Comparison of ENCODE assay signal across 8 mouse cellular contexts in genomic region chr7:44850789-44851624, GRCm38 (mm10). TPM values are rescaled to one million over a fixed set of nuclear protein-coding genes. Genes with fewer than 3 reads are reported as not detected.
DNase-seq lines count a peak whose midpoint lies in the region; ATAC-seq lines count a peak whose summit lies in the region.

No protein-coding gene starts in this region.

- WGBS in kidney, embryonic 15.5 days: 75% methylated on average over 8 of the region's 8 CpGs
- 84% methylated on average over 8 of the region's 8 CpGs for WGBS in hindbrain, embryonic 13.5 days
- 82% methylated on average over 8 of the region's 8 CpGs for WGBS in midbrain, embryonic 16.5 days

- H3K27me3 ChIP-seq in kidney, embryonic 15.5 days: no peaks in the 10 kb centered on the region
- no peaks in the 10 kb centered on the region for H3K27me3 ChIP-seq in hindbrain, embryonic 13.5 days
- no peaks in the 10 kb centered on the region for H3K27me3 ChIP-seq in midbrain, embryonic 16.5 days (ENCODE audit: control insufficient read depth, insufficient read depth, low read depth, low read length)

- peak overlapping the region; percentile 79 for H3K4me3 ChIP-seq in kidney, embryonic 15.5 days (replicated peaks)
- H3K4me3 ChIP-seq in hindbrain, embryonic 13.5 days: peak overlapping the region; percentile 78
- H3K4me3 ChIP-seq in midbrain, embryonic 16.5 days (ENCODE audit: low read depth, low read length): peak overlapping the region; percentile 57

- peaks cover 29% of the 10 kb centered on the region for H3K36me3 ChIP-seq in kidney, embryonic 15.5 days
- H3K36me3 ChIP-seq in hindbrain, embryonic 13.5 days: peaks cover 27% of the 10 kb centered on the region
- peaks cover 10% of the 10 kb centered on the region for H3K36me3 ChIP-seq in midbrain, embryonic 16.5 days (ENCODE audit: control insufficient read depth, insufficient read depth, low read length)

- H3K4me2 ChIP-seq in kidney, embryonic 15.5 days: peak overlapping the region; percentile 78
- peak overlapping the region; percentile 86 for H3K4me2 ChIP-seq in hindbrain, embryonic 13.5 days
- peak overlapping the region; percentile 90 for H3K4me2 ChIP-seq in midbrain, embryonic 16.5 days (ENCODE audit: low read length)

- H3K27ac ChIP-seq in kidney, embryonic 15.5 days: peak overlapping the region; percentile 98
- H3K27ac ChIP-seq in hindbrain, embryonic 13.5 days: peak overlapping the region; percentile 98
- peak overlapping the region; percentile 98 for H3K27ac ChIP-seq in midbrain, embryonic 16.5 days (ENCODE audit: low read length)

- H3K9ac ChIP-seq in kidney, embryonic 15.5 days: peak overlapping the region; percentile 77
- H3K9ac ChIP-seq in hindbrain, embryonic 13.5 days: peak overlapping the region; percentile 87
- peak overlapping the region; percentile 73 for H3K9ac ChIP-seq in midbrain, embryonic 16.5 days (ENCODE audit: low read depth, low read length)

- H3K9me3 ChIP-seq in kidney, embryonic 15.5 days (replicated peaks): no peaks in the 10 kb centered on the region
- H3K9me3 ChIP-seq in hindbrain, embryonic 13.5 days: no peaks in the 10 kb centered on the region
- H3K9me3 ChIP-seq in midbrain, embryonic 16.5 days (replicated peaks; ENCODE audit: control insufficient read depth, low read length, poor library complexity, severe bottlenecking): no peaks in the 10 kb centered on the region

- peaks cover 65% of the 10 kb centered on the region for H3K4me1 ChIP-seq in kidney, embryonic 15.5 days
- H3K4me1 ChIP-seq in hindbrain, embryonic 13.5 days (replicated peaks): peaks cover 66% of the 10 kb centered on the region
- H3K4me1 ChIP-seq in midbrain, embryonic 16.5 days (ENCODE audit: control insufficient read depth, insufficient read depth, low read length): peaks cover 31% of the 10 kb centered on the region

- no peak for DNase-seq in kidney, postnatal 36 days
- DNase-seq in brain, adult 2 months (ENCODE audit: low read depth, low spot score): peak; percentile 46
- no peak for DNase-seq in frontal cortex, postnatal 25 days (ENCODE audit: low spot score in 2 of 2)
- DNase-seq in frontal cortex, postnatal 36 days (ENCODE audit: low spot score in 2 of 2): no peak
- DNase-seq in frontal cortex, postnatal 10 days (ENCODE audit: low spot score in 2 of 2): no peak

- no peak for ATAC-seq in kidney, embryonic 15.5 days (replicated peaks; ENCODE audit: low FRiP score)
- ATAC-seq in hindbrain, embryonic 13.5 days (ENCODE audit: low FRiP score): no peak
- no peak for ATAC-seq in midbrain, embryonic 16.5 days

RNA-seq across cellular contexts. Expression of gene Tbc1d17, which starts 2.1 kb away (rescaled TPM):
- polyA plus RNA-seq in kidney, embryonic 15.5 days (2015; fragmentation: Nextera tagmentation; extraction: Ambion mirVana): 76.8 and 81.0 TPM in 2 replicates
- polyA plus RNA-seq in hindbrain, embryonic 13.5 days (2015; fragmentation: Nextera tagmentation; extraction: Ambion mirVana): 108 and 112 TPM in 2 replicates
- 118 and 123 TPM in 2 replicates for polyA plus RNA-seq in midbrain, embryonic 16.5 days (2015; fragmentation: Nextera tagmentation; extraction: Ambion mirVana)

RNA-seq across cellular contexts. Expression of gene Akt1s1, which starts 2.2 kb away (rescaled TPM):
- polyA plus RNA-seq in kidney, embryonic 15.5 days (2015; fragmentation: Nextera tagmentation; extraction: Ambion mirVana): 108 and 118 TPM in 2 replicates
- 86.8 and 93.7 TPM in 2 replicates for polyA plus RNA-seq in hindbrain, embryonic 13.5 days (2015; fragmentation: Nextera tagmentation; extraction: Ambion mirVana)
- polyA plus RNA-seq in midbrain, embryonic 16.5 days (2015; fragmentation: Nextera tagmentation; extraction: Ambion mirVana): 82.2 and 83.2 TPM in 2 replicates

RNA-seq across cellular contexts. Expression of gene Pnkp, which starts 5.9 kb away (rescaled TPM):
- 31.1 and 33.6 TPM in 2 replicates for polyA plus RNA-seq in kidney, embryonic 15.5 days (2015; fragmentation: Nextera tagmentation; extraction: Ambion mirVana)
- 34.1 and 35.8 TPM in 2 replicates for polyA plus RNA-seq in hindbrain, embryonic 13.5 days (2015; fragmentation: Nextera tagmentation; extraction: Ambion mirVana)
- polyA plus RNA-seq in midbrain, embryonic 16.5 days (2015; fragmentation: Nextera tagmentation; extraction: Ambion mirVana): 27.9 and 30.4 TPM in 2 replicates

RNA-seq across cellular contexts. Expression of gene Ptov1, which starts 18.6 kb away (rescaled TPM):
- 411 and 437 TPM in 2 replicates for polyA plus RNA-seq in kidney, embryonic 15.5 days (2015; fragmentation: Nextera tagmentation; extraction: Ambion mirVana)
- polyA plus RNA-seq in hindbrain, embryonic 13.5 days (2015; fragmentation: Nextera tagmentation; extraction: Ambion mirVana): 495 and 503 TPM in 2 replicates
- 419 and 448 TPM in 2 replicates for polyA plus RNA-seq in midbrain, embryonic 16.5 days (2015; fragmentation: Nextera tagmentation; extraction: Ambion mirVana)

RNA-seq across cellular contexts. Expression of gene Atf5, which starts 34.5 kb away (rescaled TPM):
- polyA plus RNA-seq in kidney, embryonic 15.5 days (2015; fragmentation: Nextera tagmentation; extraction: Ambion mirVana): 4.2 and 4.3 TPM in 2 replicates
- polyA plus RNA-seq in hindbrain, embryonic 13.5 days (2015; fragmentation: Nextera tagmentation; extraction: Ambion mirVana): 3.5 and 4.2 TPM in 2 replicates
- 2.5 and 3.0 TPM in 2 replicates for polyA plus RNA-seq in midbrain, embryonic 16.5 days (2015; fragmentation: Nextera tagmentation; extraction: Ambion mirVana)
